Mouse (Mus musculus): Measurements from ENCODE around the gene Vamp4.

The Vamp4 gene

GRCm38 (mm10) chr1:162648416-162648815 lies 78.1 kb downstream of the Vamp4 start:
- no peak for DNase-seq (ENCODE audit: low read depth)

Measured in c-Kit-positive CD71-positive TER-119-negative erythroid progenitor cells, embryonic 14.5 days (primary cell).